Mouse (Mus musculus) Muller cell, postnatal 12 days (primary cell): ENCODE measurements at regions not wholly inside any gene's neighbourhood (a gene's known extent, or its start where the extent isn't known, plus 50 kb on each side); places are given as distances from the start of the nearest gene placed in this dataset.

Experiments
- DNase-seq: peaks from one replicate; pipeline ENCODE4 v3.0.0-alpha.2; 2015; ENCODE audit errors: inconsistent ontology term

- no peak for DNase-seq
These were observed 314.1 kb downstream of the Mycn start for GRCm38 (mm10) chr12:12627597-12627996.

DNA sequence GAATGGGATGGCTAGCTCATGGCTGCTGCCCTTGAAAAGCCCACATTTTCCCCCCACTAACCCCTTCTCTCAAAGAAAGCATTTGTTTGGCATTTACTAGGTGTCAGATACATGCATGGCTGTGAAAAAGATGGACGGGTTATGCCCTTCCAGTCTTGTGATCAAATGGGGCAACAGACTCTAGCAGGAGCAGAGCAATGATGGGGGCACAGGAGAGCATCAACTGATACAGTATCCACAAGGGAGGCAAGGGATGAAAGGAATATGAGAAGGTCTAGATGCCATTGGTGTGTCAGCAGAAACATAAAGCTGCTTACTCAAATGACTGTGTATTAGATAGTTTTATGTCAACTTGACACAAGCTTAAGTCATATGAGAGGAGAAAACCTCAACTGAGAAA lies 315.9 kb downstream of the Mycn start:
- no peak for DNase-seq

DNA sequence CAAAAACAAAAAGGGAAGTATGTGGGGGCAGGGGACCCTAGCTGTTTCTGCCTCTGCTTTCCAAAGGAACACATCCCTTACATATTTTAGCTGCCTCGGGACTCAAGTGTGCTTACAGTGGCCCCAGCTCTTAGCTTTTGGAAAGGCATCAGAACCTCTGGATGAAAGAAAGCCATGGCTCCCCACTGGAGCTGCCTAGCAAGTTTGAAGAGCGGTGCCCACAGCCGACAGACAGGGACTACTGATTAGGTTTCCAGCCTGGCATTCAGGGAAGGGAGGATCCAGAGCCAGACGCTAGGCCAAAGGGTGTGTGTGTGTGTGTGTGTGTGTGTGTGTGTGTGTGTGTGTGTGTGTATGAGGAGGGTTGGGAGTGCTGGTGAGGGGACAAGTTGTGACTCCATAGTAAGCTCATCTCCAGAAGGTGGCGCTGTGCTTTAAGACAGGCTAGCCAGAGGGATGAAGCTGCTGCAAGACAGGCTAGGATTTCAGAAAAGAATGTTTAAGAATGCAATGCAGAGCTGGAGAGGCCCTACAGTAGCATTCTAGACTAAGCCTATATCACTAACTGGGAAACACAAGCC lies 318.9 kb downstream of the Mycn start:
- DNase-seq = peak; percentile 56

GRCm38 (mm10) chr12:12621506-12621905 lies 320.2 kb downstream of the Mycn start:
- no peak for DNase-seq

DNA sequence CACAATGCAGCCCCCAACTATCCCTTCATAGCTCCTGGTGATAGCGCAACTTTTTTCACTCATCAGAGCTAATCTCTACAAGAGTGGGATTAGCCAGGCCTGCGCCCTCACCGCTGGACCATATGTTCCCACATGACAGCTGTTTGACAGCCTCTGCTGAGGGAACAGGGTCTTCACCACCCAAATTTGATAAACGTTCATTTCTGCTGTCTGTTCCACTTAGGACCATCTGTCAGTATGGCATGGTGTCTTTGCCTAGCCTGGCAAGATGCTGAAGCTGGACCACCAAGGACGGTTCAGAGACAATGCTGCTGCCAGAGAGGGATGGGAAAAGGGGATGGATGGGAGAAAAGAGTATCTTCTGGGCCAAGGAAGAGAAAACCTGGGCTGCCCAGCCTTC lies 321.4 kb downstream of the Mycn start:
- no peak for DNase-seq

DNA sequence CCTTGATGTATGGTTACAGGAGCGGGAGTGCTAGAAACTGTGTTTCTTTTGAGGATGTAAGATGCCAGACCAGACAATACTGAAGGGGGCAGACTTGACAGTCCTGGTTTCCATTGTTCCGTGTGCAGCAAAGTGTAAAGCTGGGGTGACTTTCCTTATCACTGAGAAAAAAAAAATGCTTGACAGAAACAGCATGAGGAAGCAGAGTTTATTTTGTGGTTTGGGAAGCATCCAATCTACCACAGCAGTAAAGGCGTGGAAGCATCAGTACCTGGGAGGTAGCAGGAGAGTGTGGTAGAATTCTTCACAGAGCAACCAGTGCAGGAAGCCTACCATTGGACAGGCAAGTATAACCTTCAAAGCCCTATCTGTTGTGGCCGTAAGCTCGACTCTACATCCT lies 322.3 kb downstream of the Mycn start:
- no peak for DNase-seq

GRCm38 (mm10) chr12:12612520-12612919 lies 329.2 kb downstream of the Mycn start:
- DNase-seq = no peak

DNA sequence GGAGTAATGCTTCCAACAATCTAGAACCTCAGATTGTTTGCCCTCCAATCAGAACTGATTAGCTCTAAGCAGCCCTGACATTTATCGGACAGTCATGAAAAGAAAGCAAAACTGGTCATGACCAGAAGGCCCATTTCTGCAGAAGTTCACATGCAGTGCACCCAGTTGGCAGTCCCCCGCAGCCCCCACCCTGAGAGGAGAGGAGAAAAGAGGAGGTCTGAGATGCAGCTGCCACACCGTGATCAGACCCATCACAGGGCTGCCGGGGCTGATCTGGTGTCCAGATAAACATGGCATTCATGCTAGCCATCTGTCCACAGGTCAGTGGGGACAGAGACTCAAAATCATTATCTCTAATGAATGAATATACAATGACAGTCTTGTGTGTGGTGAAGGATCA lies 330.9 kb downstream of the Mycn start:
- peak; percentile 39 for DNase-seq

- DNase-seq = no peak
These were observed 333.7 kb downstream of the Mycn start for GRCm38 (mm10) chr12:12607995-12608394.

- no peak for DNase-seq
These were observed 334.8 kb downstream of the Mycn start for GRCm38 (mm10) chr12:12606911-12607310.

GRCm38 (mm10) chr12:12605495-12605894 lies 336.2 kb downstream of the Mycn start:
- DNase-seq = no peak

- no peak for DNase-seq
These were observed 339.4 kb downstream of the Fam49a start for GRCm38 (mm10) chr12:12601362-12601761.

GRCm38 (mm10) chr12:12595399-12595798 lies 333.5 kb downstream of the Fam49a start:
- DNase-seq = no peak

- no peak for DNase-seq
These were observed 332.6 kb downstream of the Fam49a start for GRCm38 (mm10) chr12:12594567-12594966.

- no peak for DNase-seq
These were observed 331.4 kb downstream of the Fam49a start for GRCm38 (mm10) chr12:12593343-12593742.

DNA sequence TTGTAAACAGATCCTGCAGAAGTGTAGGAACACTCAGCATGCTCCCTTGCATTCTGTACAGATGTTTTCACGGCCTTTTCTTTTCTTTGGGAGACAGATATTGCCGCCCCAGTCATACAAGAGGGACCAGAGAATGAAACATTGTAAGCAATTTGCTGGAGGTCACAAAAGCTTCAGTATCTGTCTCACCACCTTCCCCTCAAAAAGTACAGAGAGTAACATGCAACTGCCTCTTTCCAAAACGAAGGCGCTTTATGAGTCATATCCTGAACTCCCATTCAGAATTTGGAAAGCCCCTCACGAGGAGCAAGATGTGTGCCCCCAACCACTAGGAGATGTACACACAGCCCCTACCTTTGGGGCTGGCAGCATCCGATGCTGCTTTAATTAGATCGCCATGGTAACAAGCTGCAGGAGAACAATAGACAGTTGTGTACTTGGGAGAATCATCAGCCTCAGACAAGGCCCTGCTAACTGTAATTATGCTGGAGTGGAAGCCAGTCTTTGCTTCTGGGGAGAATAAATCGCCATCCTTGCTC lies 328.9 kb downstream of the Fam49a start:
- peak; percentile 17 for DNase-seq

GRCm38 (mm10) chr12:12588771-12589370 lies 326.9 kb downstream of the Fam49a start:
- DNase-seq = no peak

- no peak for DNase-seq
These were observed 324.5 kb downstream of the Fam49a start for GRCm38 (mm10) chr12:12586436-12586835.

- DNase-seq = peak; percentile 42
These were observed 319.6 kb downstream of the Fam49a start for GRCm38 (mm10) chr12:12581271-12582186.

DNA sequence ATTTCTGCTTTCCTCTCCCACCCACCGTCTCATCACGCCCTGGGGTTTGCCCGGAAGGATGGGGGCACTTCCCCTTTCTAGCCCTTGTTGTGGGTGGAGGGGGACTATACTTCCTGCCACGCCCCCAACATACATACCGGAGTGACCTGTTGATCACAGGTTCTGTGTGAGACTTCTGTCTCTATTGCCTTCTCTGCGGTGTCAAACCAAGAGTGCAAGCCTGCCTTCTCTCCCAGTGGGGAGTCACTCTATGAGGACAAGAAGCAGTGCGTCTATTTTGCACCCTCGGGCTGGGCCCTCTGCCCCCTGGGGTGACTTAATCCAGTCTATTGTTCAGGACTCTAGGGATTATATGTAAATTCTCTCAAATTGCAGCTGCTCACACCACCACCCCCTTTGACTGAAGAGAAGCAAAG lies 318.8 kb downstream of the Fam49a start:
- DNase-seq = no peak

- no peak for DNase-seq
These were observed 316.3 kb downstream of the Fam49a start for GRCm38 (mm10) chr12:12578278-12578677.

- no peak for DNase-seq
These were observed 308.8 kb downstream of the Fam49a start for GRCm38 (mm10) chr12:12570563-12571251.
